Mouse (Mus musculus): Measurements from ENCODE around the gene Cyp8b1.

- TF ChIP-seq CTCF (IDR thresholded peaks at IDR 0.05; ENCODE audit: borderline replicate concordance, insufficient read depth, low read depth, low read length): peak; percentile 87
- no peak for TF ChIP-seq POLR2A (IDR thresholded peaks at IDR 0.05; ENCODE audit: borderline replicate concordance, insufficient read depth, low read length)
Measured at GRCm38 (mm10) chr9:121877052-121877740, 38.9 kb downstream of the Cyp8b1 start.

Data from cerebellum, adult 2 months (tissue).